Mouse (Mus musculus): ENCODE data around the gene Smdt1.

The Smdt1 gene

GRCm38 (mm10) chr15:82338593-82339112, at the start of gene Smdt1, which contains the start of the genes Naga and Pheta2:
Gene Smdt1 (plus strand): TSS chr15:82338959.
Gene Naga (minus strand): TSS chr15:82338925.
Gene Pheta2 (plus strand): TSS chr15:82338942.
- DNase-seq, result peak; percentile 97 to 98

- no peak for DNase-seq
These were observed 48.5 kb upstream of the Smdt1 start for GRCm38 (mm10) chr15:82290252-82290651.

- no peak for DNase-seq
These were observed 45.9 kb upstream of the Smdt1 start for GRCm38 (mm10) chr15:82292851-82293250.

GRCm38 (mm10) chr15:82293271-82293711, 45.5 kb upstream of the Smdt1 start:
- peak; percentile 40 to 41 for DNase-seq

GRCm38 (mm10) chr15:82294059-82294458, 44.7 kb upstream of the Smdt1 start:
- peak; percentile 60 to 64 for DNase-seq

- DNase-seq, result peak; percentile 30 to 34
These were observed 39.8 kb upstream of the Smdt1 start, which contains the start of gene Wbp2nl for GRCm38 (mm10) chr15:82298764-82299561. Gene Wbp2nl (plus strand): TSS chr15:82298954.

- no peak for DNase-seq
These were observed 31.7 kb upstream of the Smdt1 start for GRCm38 (mm10) chr15:82307107-82307506.

GRCm38 (mm10) chr15:82308416-82308815, 30.3 kb upstream of the Smdt1 start:
- DNase-seq, result no peak

GRCm38 (mm10) chr15:82317839-82318238, 20.9 kb upstream of the Smdt1 start:
- no peak for DNase-seq

GRCm38 (mm10) chr15:82319613-82320012, 19.1 kb upstream of the Smdt1 start:
- peak in 1 of 2 experiments; percentile 56 for DNase-seq

- DNase-seq, result no peak
These were observed 16.6 kb upstream of the Smdt1 start for GRCm38 (mm10) chr15:82322195-82322594.

GRCm38 (mm10) chr15:82325382-82325781, 13.4 kb upstream of the Smdt1 start:
- no peak for DNase-seq

GRCm38 (mm10) chr15:82335194-82335593, 3.6 kb upstream of the Smdt1 start:
- no peak for DNase-seq

- no peak for DNase-seq
These were observed 2.1 kb upstream of the Smdt1 start for GRCm38 (mm10) chr15:82336629-82337028.

- no peak for DNase-seq
These were observed 884 bp upstream of the Smdt1 start for GRCm38 (mm10) chr15:82337875-82338274.

- DNase-seq, result no peak
These were observed 391 bp downstream of the Smdt1 start for GRCm38 (mm10) chr15:82339150-82339549.

- DNase-seq, result no peak
These were observed 985 bp downstream of the Smdt1 start for GRCm38 (mm10) chr15:82339634-82340254.

GRCm38 (mm10) chr15:82340414-82341035, 1.8 kb downstream of the Smdt1 start:
- DNase-seq, result no peak

- no peak for DNase-seq
These were observed 2.3 kb downstream of the Smdt1 start for GRCm38 (mm10) chr15:82341036-82341501.

- DNase-seq, result no peak
These were observed 3.1 kb downstream of the Smdt1 start for GRCm38 (mm10) chr15:82341675-82342542.

- no peak for DNase-seq
These were observed 3.8 kb downstream of the Smdt1 start for GRCm38 (mm10) chr15:82342543-82342935.
